Mouse (Mus musculus): Measurements from ENCODE around the gene Mlf2. TPM values are rescaled to one million over a fixed set of nuclear protein-coding genes. Genes with fewer than 3 reads are reported as not detected.
A peak's percentile ranks its signal among the peaks of the same experiment; 100 is the strongest.

Mlf2 gene
- polyA plus RNA-seq, 1 experiment from 2014 or later = 357 TPM

DNA sequence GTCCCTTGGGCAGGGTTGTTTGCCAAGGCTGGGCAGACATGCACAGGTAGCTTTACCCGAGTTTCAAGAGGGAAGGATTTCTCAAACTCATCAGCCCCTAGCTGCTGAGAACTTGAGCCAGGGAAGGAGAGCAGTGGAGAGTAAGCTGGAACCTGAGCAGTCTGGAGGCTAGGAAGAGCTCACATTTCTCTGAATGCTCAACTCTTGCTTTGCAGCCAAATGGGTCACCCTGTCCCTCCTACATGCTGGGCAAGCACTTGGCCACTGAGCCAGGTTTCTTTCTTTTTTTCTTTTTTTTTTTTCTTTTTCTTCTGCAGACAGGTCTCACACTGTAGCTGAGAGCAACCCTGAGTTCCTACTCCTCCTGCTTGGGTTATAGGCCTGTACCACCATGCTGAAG, 5.5 kb downstream of the Mlf2 start:
- Histone ChIP-seq H3K4me2 (no peak overlapping the region), H3K9ac (no peak overlapping the region), H3K4me3 (no peak overlapping the region), H3K27me3 (replicated peaks) (no peaks in the 10 kb centered on the region), H3K27ac (ENCODE audit: poor library complexity, severe bottlenecking) (no peak overlapping the region), H3K4me1 (replicated peaks) (peaks cover 11% of the 10 kb centered on the region), H3K36me3 (peaks cover 68% of the 10 kb centered on the region), H3K9me3 (replicated peaks) (no peaks in the 10 kb centered on the region)
- no peak for ATAC-seq (ENCODE audit: insufficient number of reproducible peaks, low FRiP score)
- 82% methylated on average over 1 of the region's 1 CpGs for WGBS

DNA sequence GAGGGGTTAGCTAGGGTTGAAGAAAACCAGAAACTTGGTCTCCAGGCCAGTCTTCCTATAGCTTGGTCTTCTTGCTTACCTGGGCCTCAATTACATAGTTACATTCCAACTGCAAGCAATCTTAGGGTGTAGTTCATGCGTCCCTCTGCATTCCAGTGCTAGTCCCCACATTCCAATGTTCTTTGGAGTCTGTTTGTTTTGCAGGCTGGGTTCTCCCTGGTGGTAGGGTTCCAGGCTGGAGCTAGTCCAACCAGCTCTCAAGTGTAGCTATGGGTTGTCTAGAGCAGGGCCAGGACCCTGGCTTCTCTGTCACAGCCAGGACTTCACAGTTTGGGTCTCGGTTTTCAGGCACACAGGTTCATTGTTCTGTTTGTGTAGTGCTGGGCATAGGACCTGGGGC, 6.3 kb downstream of the Mlf2 start:
- Histone ChIP-seq H3K4me3 (no peak overlapping the region), H3K9ac (no peak overlapping the region), H3K36me3 (peaks cover 67% of the 10 kb centered on the region), H3K4me2 (no peak overlapping the region), H3K27ac (ENCODE audit: poor library complexity, severe bottlenecking) (no peak overlapping the region), H3K9me3 (replicated peaks) (no peaks in the 10 kb centered on the region), H3K27me3 (replicated peaks) (no peaks in the 10 kb centered on the region), H3K4me1 (replicated peaks) (peaks cover 5% of the 10 kb centered on the region)
- ATAC-seq (ENCODE audit: insufficient number of reproducible peaks, low FRiP score) = no peak
- 77% methylated on average over 2 of the region's 2 CpGs for WGBS

DNA sequence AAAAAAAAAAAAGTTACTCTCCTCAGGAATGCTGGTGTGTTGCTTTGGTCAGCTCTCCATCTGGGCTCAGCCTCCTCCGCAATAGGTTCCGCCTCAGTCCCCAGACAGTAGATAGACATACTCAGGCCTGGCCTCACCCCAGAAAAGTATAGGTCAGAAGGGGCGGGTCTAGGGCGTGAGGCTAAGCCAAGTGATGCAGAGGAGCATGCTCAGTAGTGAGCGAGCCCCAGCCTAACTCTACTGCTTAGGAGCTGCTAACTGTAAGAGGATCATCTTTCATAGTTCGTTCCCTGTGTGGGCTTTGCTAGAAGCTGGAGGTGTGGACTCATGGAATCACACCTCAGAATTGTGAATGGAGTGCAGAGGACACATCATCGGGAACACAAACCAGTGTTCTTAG, 7.4 kb downstream of the Mlf2 start:
- no peak for ATAC-seq (ENCODE audit: insufficient number of reproducible peaks, low FRiP score)
- peaks cover 60% of the 10 kb centered on the region for H3K36me3 ChIP-seq

DNA sequence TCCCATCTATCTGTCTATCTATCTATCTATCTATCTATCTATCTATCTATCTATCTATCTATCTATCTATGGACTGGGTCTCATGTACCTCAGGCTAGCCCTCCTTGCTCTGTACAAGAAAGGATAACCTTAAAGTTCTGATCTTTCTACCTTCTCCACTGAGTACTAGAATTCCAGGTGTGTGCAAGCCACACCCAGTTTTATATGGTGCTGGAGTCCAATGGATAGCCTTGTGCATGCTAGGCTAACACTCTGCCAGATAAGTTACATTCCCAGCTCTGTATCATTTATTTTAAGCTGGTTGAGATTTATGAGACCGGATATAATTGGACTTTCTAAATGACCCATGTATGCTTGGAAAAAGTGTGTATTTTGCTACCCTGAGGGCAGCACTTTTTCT, 10.5 kb downstream of the Mlf2 start:
- Histone ChIP-seq H3K27me3 (replicated peaks) (no peaks in the 10 kb centered on the region), H3K36me3 (peaks cover 28% of the 10 kb centered on the region), H3K27ac (ENCODE audit: poor library complexity, severe bottlenecking) (no peak overlapping the region), H3K9ac (no peak overlapping the region), H3K9me3 (replicated peaks) (no peaks in the 10 kb centered on the region), H3K4me3 (no peak overlapping the region), H3K4me2 (no peak overlapping the region), H3K4me1 (replicated peaks) (no peaks in the 10 kb centered on the region)
- 85% methylated on average over 1 of the region's 1 CpGs for WGBS
- no peak for ATAC-seq (ENCODE audit: insufficient number of reproducible peaks, low FRiP score)

More for the DNA sequence above, 7.4 kb downstream of the Mlf2 start:
- WGBS = 89% methylated on average over 7 of the region's 7 CpGs
- Histone ChIP-seq H3K4me3 (no peak overlapping the region), H3K4me2 (no peak overlapping the region), H3K27me3 (replicated peaks) (no peaks in the 10 kb centered on the region), H3K9ac (no peak overlapping the region), H3K4me1 (replicated peaks) (no peaks in the 10 kb centered on the region), H3K27ac (ENCODE audit: poor library complexity, severe bottlenecking) (no peak overlapping the region), H3K9me3 (replicated peaks) (no peaks in the 10 kb centered on the region)

DNA sequence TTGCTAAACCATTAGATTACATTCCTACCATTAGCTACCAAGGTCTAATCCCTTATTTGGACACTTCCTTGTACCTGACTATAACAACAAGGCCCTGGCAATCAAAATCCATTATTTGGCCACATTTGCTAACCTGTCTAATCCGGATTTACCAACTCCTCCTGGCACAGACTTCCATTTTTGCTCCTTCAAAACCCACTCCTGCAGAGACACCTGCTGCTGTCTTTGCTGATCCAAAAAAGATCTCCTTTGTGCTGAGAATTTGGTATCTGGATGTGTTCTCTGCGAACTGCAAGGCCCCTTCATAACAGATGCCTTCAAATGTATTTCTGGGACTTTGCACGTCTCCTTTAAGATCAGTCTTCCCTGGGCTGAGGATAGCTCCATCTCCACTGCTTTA, 12.3 kb downstream of the Mlf2 start:
- 84% methylated on average over 3 of the region's 3 CpGs for WGBS
- Histone ChIP-seq H3K9me3 (replicated peaks) (no peaks in the 10 kb centered on the region), H3K36me3 (peaks cover 12% of the 10 kb centered on the region; the same call in 1 of the 2 replicates), H3K27ac (ENCODE audit: poor library complexity, severe bottlenecking) (no peak overlapping the region), H3K4me1 (replicated peaks) (no peaks in the 10 kb centered on the region), H3K9ac (no peak overlapping the region), H3K4me2 (no peak overlapping the region), H3K4me3 (no peak overlapping the region), H3K27me3 (replicated peaks) (no peaks in the 10 kb centered on the region)
- ATAC-seq (ENCODE audit: insufficient number of reproducible peaks, low FRiP score) = no peak

DNA sequence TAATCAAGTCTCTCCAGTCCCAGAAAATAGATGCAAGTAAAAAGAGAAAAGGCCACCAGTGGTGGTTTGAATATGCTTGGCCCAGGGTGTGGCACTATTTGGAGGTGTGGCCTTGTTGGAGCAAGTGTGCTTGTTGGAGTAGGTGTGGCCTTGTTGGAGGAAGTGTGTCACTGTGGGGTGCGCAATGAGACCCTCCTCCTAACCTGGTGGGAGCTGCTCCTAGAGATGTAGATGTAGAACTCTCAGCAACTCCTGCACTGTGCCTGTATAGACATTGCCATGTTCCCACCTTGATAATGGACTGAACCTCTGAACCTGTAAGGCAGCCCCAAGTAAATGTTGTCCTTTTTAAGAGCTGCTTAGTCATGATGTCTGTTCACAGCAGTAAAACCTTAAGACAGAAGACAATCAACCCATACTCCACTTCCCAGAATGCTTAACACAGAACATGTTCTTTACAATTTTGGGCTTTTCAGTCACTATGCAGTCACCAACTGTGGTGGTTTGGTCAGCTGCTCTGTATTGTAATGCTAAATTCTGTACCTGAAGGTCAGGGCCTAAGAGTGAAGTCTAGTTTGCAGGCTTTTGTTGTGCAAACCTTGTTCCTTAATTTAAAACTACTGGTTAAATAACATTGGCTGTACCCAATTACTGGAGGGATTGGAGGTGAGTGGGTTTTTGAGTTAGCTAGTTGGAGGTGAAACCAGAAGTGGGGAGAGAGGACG, 23.0 kb downstream of the Mlf2 start:
- no peak overlapping the region for H3K9ac ChIP-seq
- no peaks in the 10 kb centered on the region for H3K4me1 ChIP-seq (replicated peaks)
- 85% methylated on average over 2 of the region's 2 CpGs for WGBS
- no peak overlapping the region for H3K4me3 ChIP-seq
- peaks cover 13% of the 10 kb centered on the region for H3K9me3 ChIP-seq (replicated peaks)
- ATAC-seq (ENCODE audit: insufficient number of reproducible peaks, low FRiP score) = no peak
- H3K27me3 ChIP-seq (replicated peaks) = no peaks in the 10 kb centered on the region
- H3K36me3 ChIP-seq = peaks cover 35% of the 10 kb centered on the region
- no peak overlapping the region for H3K4me2 ChIP-seq
- H3K27ac ChIP-seq (ENCODE audit: poor library complexity, severe bottlenecking) = no peak overlapping the region

DNA sequence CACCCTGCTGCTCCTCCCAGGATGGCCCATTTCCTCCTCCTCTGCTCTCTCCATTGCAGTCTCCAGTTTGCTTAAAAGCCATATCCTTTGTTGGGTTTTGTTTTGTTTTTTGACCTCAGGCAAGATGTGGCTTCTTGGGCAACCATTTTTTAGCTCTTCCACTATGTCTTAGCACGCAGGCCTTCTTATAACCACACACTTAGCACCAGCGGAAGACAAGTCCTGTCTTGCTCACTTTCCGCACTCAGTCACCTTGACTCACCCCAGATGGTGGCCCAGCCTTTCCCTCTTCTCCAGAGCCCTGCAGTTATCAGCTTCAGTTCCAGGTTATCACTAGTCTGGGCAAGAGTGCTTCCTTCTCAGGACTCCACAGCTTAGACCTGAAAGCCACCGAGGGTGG, 24.0 kb downstream of the Mlf2 start:
- Histone ChIP-seq H3K4me1 (replicated peaks) (no peaks in the 10 kb centered on the region), H3K27ac (ENCODE audit: poor library complexity, severe bottlenecking) (no peak overlapping the region), H3K9ac (no peak overlapping the region), H3K4me3 (no peak overlapping the region), H3K9me3 (replicated peaks) (peaks cover 13% of the 10 kb centered on the region), H3K27me3 (replicated peaks) (no peaks in the 10 kb centered on the region), H3K36me3 (peaks cover 45% of the 10 kb centered on the region), H3K4me2 (no peak overlapping the region)
- no peak for ATAC-seq (ENCODE audit: insufficient number of reproducible peaks, low FRiP score)
- 85% methylated on average over 4 of the region's 4 CpGs for WGBS

DNA sequence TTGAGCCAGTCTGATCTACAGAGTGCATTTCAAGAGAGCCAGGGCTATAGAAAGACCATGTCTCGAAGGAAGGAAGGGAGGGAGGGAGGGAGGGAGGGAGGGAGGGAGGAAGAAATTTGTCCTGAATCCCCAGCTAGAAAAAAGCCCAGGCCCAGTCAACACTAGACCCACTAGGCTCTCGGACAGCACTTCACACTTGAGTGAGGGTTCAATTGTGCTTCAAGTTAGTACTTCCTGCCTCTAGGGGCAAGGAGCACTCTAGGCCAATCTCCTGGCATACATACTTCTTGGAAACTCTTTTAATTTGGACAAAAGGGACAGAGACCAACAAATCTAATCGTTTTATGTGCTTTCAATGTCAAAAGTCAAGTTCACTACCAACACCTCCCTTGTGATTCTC, 26.9 kb downstream of the Mlf2 start:
- H3K4me2 ChIP-seq = no peak overlapping the region
- ATAC-seq (ENCODE audit: insufficient number of reproducible peaks, low FRiP score) = no peak
- no peak overlapping the region for H3K4me3 ChIP-seq
- H3K9ac ChIP-seq = no peak overlapping the region
- H3K36me3 ChIP-seq = peaks cover 70% of the 10 kb centered on the region
- H3K4me1 ChIP-seq (replicated peaks) = peaks cover 10% of the 10 kb centered on the region; the same call in 1 of the 2 replicates
- no peaks in the 10 kb centered on the region for H3K27me3 ChIP-seq (replicated peaks)
- no peaks in the 10 kb centered on the region for H3K9me3 ChIP-seq (replicated peaks)
- WGBS = 87% methylated on average over 3 of the region's 3 CpGs
- H3K27ac ChIP-seq (ENCODE audit: poor library complexity, severe bottlenecking) = no peak overlapping the region

DNA sequence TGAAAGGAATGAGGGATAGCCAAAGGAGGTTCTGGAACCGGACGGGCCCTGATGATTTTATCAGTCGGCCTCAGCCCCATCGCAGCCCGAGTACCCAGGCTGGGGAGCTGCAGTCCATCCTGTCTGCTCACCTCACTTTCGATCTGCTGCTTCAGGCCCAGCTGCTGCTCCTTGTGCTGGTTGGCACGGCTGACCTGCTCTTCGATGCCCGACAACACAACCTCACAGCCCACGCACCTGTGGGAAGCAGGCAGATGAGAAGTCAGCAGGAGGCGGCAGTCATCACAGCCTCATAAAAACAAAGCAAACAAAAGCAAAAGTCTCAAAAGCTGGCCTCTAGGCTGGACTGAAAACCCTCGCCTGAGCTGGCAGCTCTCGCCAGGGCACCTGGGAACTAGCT, 28.8 kb downstream of the Mlf2 start:
- Histone ChIP-seq H3K4me2 (no peak overlapping the region), H3K27me3 (replicated peaks) (no peaks in the 10 kb centered on the region), H3K9me3 (replicated peaks) (no peaks in the 10 kb centered on the region), H3K4me3 (no peak overlapping the region), H3K27ac (ENCODE audit: poor library complexity, severe bottlenecking) (no peak overlapping the region), H3K4me1 (replicated peaks) (peaks cover 19% of the 10 kb centered on the region), H3K36me3 (peaks cover 70% of the 10 kb centered on the region), H3K9ac (no peak overlapping the region)
- 94% methylated on average over 13 of the region's 13 CpGs for WGBS
- no peak for ATAC-seq (ENCODE audit: insufficient number of reproducible peaks, low FRiP score)

DNA sequence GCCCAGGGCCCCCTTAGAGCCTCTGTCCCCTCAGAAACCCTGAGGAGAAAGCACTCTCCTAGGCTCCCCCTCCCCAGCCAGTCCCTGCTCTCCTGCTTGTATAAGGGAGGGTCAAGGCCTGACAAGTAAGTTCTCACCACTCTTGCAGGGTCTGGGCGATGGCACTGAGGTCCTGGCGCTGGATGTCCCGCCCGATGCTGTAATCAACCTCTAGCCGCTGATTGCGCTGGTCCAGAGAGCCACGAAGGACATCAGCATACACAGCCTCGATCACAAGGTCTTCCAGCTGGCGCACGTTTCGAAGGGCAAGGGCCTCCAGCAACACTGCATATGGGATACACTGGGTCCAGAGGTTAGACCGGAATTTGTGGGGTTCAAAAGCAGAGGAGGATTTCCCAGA, 29.8 kb downstream of the Mlf2 start:
- Histone ChIP-seq H3K9ac (no peak overlapping the region), H3K4me3 (no peak overlapping the region), H3K27ac (ENCODE audit: poor library complexity, severe bottlenecking) (no peak overlapping the region), H3K4me1 (replicated peaks) (peaks cover 22% of the 10 kb centered on the region), H3K4me2 (no peak overlapping the region), H3K27me3 (replicated peaks) (no peaks in the 10 kb centered on the region), H3K9me3 (replicated peaks) (no peaks in the 10 kb centered on the region), H3K36me3 (peaks cover 60% of the 10 kb centered on the region)
- ATAC-seq (ENCODE audit: insufficient number of reproducible peaks, low FRiP score) = no peak
- 89% methylated on average over 12 of the region's 12 CpGs for whole genome bisulfite sequencing

DNA sequence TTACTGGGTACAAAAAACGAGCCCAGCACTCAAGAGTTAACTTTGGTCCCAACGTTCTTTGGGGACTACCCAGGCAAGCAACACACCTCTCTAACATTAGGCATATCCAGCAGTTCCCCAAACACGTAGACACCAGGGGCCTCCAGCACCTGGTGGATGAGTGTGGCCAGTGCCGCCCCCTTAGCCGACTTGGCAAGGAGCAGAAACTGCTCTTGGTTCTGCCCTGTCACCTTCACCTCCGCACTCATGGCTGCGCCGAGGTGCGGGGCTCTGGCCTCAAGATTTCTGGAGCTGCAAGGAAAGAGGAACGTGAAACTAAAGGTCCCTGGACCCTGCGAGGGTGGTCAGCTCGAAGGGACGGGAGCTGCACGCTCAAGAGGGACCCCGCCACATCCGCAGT, 33.5 kb downstream of the Mlf2 start:
- H3K4me1 ChIP-seq (replicated peaks) = peaks cover 25% of the 10 kb centered on the region
- peak overlapping the region; percentile 89 for H3K27ac ChIP-seq (ENCODE audit: poor library complexity, severe bottlenecking)
- H3K9me3 ChIP-seq (replicated peaks) = no peaks in the 10 kb centered on the region; the same call in 1 of the 2 replicates
- peak overlapping the region; percentile 90 for H3K4me3 ChIP-seq
- WGBS = 34% methylated on average over 16 of the region's 16 CpGs
- peaks cover 42% of the 10 kb centered on the region for H3K36me3 ChIP-seq
- H3K4me2 ChIP-seq = peak overlapping the region; percentile 98
- no peaks in the 10 kb centered on the region for H3K27me3 ChIP-seq (replicated peaks)
- peak overlapping the region; percentile 88 for H3K9ac ChIP-seq
- 0 out of 2 replicates have a peak, but pooled peaks have one; percentile 9 for ATAC-seq (ENCODE audit: insufficient number of reproducible peaks, low FRiP score)

All from heart, embryonic 12.5 days (tissue).